Mouse (Mus musculus): ENCODE data around the gene Sdf4. TPM values are rescaled to one million over a fixed set of nuclear protein-coding genes. Genes with fewer than 3 reads are reported as not detected.

Gene Sdf4
- total RNA-seq, 2 experiments from 2014 or later, result 77.3 to 81.8 TPM

DNA sequence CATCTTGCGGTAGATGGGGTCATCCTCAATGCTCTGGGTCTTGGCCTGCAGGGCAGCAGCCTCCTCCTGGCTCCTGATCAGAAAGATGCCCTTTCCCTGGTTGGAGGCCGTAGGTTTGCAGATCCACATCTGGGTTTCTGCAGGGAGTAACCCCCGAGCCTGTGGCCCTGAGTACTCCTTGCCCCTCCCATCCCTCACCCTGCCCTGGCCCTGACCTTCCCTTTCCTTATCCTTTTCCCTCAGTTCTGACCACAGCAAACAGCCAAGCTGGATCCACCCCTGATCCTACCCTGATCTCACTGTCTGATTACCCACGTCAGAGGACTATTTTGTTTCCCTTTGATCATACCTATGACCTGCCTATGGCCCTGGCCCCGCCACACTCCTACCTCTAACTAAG lies 52.1 kb downstream of the Sdf4 start:
- no peak for DNase-seq (ENCODE audit: low spot score)
- intact Hi-C loops (cut with DNase I), result no loop called here

DNA sequence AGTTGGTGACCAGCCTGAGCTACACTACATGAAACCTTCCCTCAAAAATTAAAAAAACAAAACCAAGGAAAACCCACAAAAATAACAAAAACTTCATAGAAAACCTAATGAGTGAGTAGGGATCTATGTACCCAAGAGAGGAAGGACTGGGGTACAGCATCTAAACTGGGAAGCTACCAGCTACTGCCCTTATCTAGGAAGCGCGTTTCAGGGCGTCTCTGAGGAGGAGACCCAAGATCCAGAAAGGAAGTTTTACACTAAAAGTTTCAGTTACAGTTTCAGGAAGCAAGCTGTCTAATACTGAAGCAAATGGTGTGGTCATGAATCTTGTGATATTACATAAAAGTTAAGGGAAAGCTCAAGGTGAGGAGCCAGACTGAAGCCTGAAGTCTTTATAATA lies 57.1 kb downstream of the Sdf4 start:
- no peak for DNase-seq (ENCODE audit: low spot score)
- intact Hi-C loops (cut with DNase I), result no loop called here

DNA sequence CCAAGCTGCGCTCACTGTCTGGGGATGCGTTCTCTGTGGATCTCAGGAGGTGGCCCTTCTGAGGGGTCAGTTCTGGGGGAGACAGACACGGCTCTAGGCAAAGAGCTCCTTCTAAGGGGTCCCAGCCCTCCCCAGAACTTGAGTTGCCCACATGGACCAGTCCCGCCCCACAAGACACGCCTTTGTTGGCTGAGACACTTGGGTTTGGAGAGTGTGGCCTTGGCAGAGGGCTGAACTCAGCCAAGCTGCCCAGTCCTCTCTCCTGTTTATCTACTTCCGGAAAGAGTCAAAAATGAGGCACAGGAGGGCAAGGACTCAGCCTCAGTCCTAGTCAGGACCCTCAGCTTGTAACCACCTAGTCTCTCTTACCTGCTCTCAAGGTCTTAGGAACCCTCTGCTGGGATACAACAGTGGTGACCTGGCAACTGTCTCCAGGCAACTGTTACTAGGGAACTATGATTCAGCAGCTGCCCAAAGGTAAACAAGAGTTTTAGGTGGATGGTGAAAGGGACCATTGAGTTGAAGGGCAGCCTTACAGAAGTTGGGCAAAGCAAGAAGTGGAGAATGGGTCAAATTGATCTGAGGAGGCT lies 57.8 kb downstream of the Sdf4 start:
- intact Hi-C loops (cut with DNase I), result no loop called here
- DNase-seq (ENCODE audit: low spot score), result no peak

DNA sequence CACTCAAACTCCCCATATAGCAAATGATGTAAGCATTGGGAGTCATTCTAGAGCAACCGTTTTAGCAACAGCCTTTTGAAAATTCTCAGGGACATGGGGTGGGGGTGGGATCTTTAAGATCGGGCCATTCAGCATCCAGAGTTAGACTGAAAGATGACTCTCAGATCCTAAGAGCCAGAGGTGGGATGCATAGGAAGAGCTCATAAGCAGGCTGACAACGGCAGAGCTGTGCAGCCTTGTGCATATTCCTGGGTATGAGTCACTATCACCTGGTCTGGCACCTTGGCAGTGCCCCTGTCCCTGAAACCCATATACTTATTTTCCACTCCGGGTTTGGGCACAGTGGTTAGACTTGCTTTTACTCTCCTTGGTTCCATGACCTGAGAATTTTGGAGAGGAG lies 60.4 kb downstream of the Sdf4 start:
- intact Hi-C loops (cut with DNase I), result no loop called here
- no peak for DNase-seq (ENCODE audit: low spot score)

DNA sequence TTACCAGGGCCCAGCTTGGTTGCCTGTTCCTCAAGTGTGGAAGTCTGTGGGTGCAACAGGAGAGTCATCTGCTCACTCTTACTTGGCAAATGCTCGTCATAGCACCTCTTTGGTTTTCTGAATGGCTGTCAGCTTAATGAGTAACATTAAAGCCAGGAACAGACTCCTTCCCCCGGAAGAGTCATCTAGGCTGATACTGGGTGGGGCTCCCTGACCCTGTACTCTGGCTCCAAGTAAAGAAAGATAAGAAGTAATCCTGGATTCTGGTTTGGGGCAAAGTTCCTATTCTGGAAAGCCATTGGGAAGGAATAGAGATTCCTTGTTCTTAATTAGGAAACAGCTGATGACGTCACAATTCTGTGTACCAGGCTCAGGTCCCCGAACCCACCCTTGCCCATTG lies 61.5 kb downstream of the Sdf4 start:
- DNase-seq (ENCODE audit: low spot score), result no peak
- intact Hi-C loops (cut with DNase I), result no loop called here

DNA sequence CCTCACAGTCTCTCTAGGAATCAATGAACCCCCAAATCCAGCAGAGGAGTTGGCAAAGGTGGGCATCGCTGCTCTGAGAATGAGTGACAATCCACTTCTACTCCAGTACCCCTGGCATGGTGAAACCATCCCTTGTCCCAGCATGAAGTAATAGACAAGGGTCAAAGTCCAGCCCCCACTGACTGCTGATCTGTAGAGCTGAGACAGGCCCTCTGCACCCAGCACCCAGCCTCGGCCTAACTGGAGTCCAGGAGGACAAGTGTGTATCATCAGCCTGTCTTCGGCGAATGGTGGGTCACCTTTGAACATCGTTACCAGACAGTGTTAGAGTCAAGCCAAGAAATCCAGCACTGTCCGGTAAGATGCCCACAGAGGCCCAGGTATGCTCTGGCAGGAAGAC lies 61.9 kb downstream of the Sdf4 start:
- intact Hi-C loops (cut with DNase I), result no loop called here
- DNase-seq (ENCODE audit: low spot score), result no peak

DNA sequence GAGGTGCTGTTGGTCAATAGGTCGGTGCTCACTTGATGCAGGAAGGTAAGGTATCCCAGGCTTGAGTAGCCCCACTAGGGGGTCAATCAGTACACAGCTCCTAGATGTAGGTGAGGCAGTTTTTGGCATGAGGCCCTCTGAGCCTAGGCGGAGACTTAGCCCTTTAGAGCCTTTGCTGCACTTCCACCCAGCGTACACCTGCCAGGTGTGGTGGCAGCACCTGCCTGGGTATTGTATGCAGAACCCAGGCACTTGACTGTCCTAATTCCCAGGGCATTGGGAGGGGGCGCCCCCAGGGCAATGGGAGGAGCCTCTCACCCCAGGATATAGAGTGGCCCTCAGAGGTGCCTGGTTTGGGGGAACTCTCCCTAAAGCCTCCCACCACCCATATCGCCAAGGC lies 62.5 kb downstream of the Sdf4 start:
- intact Hi-C loops (cut with DNase I), result no loop called here
- no peak for DNase-seq (ENCODE audit: low spot score)

DNA sequence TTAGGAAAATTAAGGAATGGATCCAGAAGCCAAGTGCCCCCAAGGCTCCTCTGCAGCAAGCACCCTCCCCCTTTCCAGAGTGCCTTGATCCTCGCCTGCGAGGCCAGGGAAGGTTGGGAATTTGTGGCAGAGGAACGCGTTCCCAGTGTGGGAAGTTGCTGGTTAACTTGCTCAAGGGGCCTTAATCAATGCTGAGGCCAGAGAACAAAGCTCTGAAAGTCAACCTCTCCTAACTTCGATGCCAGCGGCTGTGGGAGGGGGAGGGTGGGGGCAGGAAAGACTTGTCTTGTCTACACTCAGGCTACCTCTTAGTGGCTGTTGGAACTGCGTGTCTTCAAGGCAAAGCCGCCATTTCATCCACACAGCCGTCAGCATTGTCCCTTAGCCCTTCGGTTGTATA lies 65.0 kb downstream of the Sdf4 start:
- DNase-seq (ENCODE audit: low spot score), result no peak
- intact Hi-C loops (cut with DNase I), result no loop called here

DNA sequence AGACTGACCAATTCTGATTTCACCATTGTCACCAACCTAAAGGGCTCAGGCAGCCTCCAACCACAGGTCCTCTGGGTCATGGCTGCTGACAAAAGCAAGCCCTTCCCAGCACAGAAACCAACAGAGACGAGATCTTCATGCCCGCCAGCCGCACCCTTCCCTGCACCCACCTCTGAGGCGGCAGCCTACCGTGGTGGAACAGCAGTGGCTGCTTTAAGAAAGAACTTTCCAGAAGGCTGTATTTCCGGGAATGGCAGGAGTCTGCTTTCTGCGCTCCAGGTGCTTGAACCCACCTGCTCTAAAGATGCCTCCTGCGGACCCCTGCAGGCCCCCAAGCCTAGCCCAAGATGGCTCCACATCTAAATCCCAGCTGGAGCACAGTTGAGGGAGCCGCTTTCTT lies 66.2 kb downstream of the Sdf4 start:
- no peak for DNase-seq (ENCODE audit: low spot score)
- intact Hi-C loops (cut with DNase I), result no loop called here

DNA sequence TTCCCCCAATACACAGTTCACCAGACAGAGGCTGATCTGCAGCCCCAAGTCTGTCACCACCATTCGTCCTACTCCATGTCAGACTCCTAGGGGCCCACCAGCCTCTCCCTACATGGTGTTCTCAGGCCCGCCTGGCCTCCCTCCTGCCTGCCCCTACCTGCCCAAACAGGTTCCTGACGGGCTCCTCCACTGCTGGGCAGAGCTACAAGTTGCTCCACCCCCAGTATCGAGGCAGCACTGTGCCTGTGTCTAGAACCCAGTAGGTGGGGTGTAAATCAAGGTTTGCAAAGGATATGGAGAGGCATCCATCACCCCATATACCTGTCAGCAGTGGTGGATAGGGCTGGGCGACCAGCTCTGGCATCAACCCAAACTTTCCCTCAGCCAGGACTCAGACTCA lies 66.6 kb downstream of the Sdf4 start, which contains the start of gene Ttll10:
TSS of gene Ttll10 (minus strand) at position 154 of the 400 bp plus-strand sequence.
- no peak for DNase-seq (ENCODE audit: low spot score)
- intact Hi-C loops (cut with DNase I), result no loop called here

DNA sequence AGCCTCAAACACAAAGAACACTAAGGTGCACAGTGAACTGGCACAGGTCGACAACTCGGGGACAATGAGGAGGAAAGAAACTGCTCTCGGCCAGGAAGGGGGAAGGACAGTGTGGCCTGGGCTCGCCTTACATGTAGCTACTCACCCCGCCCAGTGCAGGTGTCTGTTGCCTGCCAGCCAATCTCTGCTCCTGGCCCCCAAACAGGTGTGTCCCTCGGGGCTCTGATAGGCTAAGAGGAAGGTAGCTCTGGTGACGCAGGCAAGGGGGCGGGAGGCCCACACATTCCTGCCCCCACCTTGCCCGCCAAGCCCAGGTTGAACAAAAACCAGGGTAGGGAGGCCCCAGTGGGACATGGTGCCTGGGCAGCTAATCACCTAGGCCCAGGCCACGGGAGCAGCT lies 67.0 kb downstream of the Sdf4 start:
- DNase-seq (ENCODE audit: low spot score), result no peak
- intact Hi-C loops (cut with DNase I), result no loop called here

Small RNA genes within 50 kb of the gene (microRNA-seq; reads per million reads assigned to microRNA genes)
- 1.4 reads per million for gene Mir200a
- gene Mir200b, result 12.2 reads per million, percentile 28 among the genes with 10 or more reads in this experiment
- gene Mir429, result 20.3 reads per million, percentile 36 among the genes with 10 or more reads in this experiment

Other genes starting within 250 kb of the Sdf4 start
- 10 to 100 TPM; 49.6 to 50.3 TPM for gene Atad3a, start 231.8 kb upstream of the Sdf4 start, total RNA-seq (2021)
- 1 to 10 TPM; 7.9 to 9.4 TPM for gene Vwa1, start 218.2 kb upstream of the Sdf4 start, total RNA-seq (2021)
- gene Tmem88b, start 207.0 kb upstream of the Sdf4 start, total RNA-seq (2021), result under 1 TPM; 0.75 to 0.84 TPM
- not detected for gene Ankrd65, start 202.4 kb upstream of the Sdf4 start, total RNA-seq (2021)
- 10 to 100 TPM; 75.0 to 78.0 TPM for gene Mrpl20, start 190.0 kb upstream of the Sdf4 start, total RNA-seq (2021)
- 10 to 100 TPM; 35.6 to 37.8 TPM for gene Ccnl2, start 180.4 kb upstream of the Sdf4 start, total RNA-seq (2021)
- gene Aurkaip1, start 161.6 kb upstream of the Sdf4 start, total RNA-seq (2021), result 100 to 1,000 TPM; 108 to 109 TPM
- gene Mxra8, start 153.2 kb upstream of the Sdf4 start, total RNA-seq (2021), result 10 to 100 TPM; 30.5 to 33.0 TPM
- gene Dvl1, start 145.5 kb upstream of the Sdf4 start, total RNA-seq (2021), result 10 to 100 TPM; 43.3 to 44.3 TPM
- gene Tas1r3, start 129.5 kb upstream of the Sdf4 start, total RNA-seq (2021), result under 1 TPM; 0.14 to 0.26 TPM
- gene Cptp, start 123.4 kb upstream of the Sdf4 start, total RNA-seq (2021), result 10 to 100 TPM in 1 of 2 experiments, 1 to 10 TPM in 1; 8.1 to 10.5 TPM
- gene Ints11, start 123.3 kb upstream of the Sdf4 start, total RNA-seq (2021), result 10 to 100 TPM; 15.9 to 17.5 TPM
- gene Pusl1, start 101.1 kb upstream of the Sdf4 start, total RNA-seq (2021), result 10 to 100 TPM; 12.8 to 13.8 TPM
- gene Acap3, start 101.0 kb upstream of the Sdf4 start, total RNA-seq (2021), result 10 to 100 TPM; 11.7 to 18.0 TPM
- 10 to 100 TPM; 50.7 to 60.2 TPM for gene Ube2j2, start 49.0 kb upstream of the Sdf4 start, total RNA-seq (2021)
- 10 to 100 TPM; 13.3 to 14.6 TPM for gene C1qtnf12, start 30.6 kb upstream of the Sdf4 start, total RNA-seq (2021)
- 1 to 10 TPM; 2.4 to 2.7 TPM for gene B3galt6, start 223 bp upstream of the Sdf4 start, total RNA-seq (2021)
- gene Tnfrsf4, start 21.0 kb downstream of the Sdf4 start, total RNA-seq (2021), result under 1 TPM in 1 of 2 experiments, not detected in 1; 0.23 TPM
- gene Tnfrsf18, start 33.3 kb downstream of the Sdf4 start, total RNA-seq (2021), result under 1 TPM in 1 of 2 experiments, not detected in 1; 0.34 TPM
- gene Ttll10, start 66.5 kb downstream of the Sdf4 start, total RNA-seq (2021), result not detected
- gene 9430015G10Rik, start 117.1 kb downstream of the Sdf4 start, total RNA-seq (2021), result 1 to 10 TPM; 3.3 to 3.6 TPM
- gene Rnf223, start 137.6 kb downstream of the Sdf4 start, total RNA-seq (2021), result under 1 TPM in 1 of 2 experiments, not detected in 1; 0.10 TPM
- gene Agrn, start 204.6 kb downstream of the Sdf4 start, total RNA-seq (2021), result 10 to 100 TPM; 35.3 to 40.4 TPM
- gene Isg15, start 207.9 kb downstream of the Sdf4 start, total RNA-seq (2021), result 1 to 10 TPM; 3.2 to 4.5 TPM
- 1 to 10 TPM; 6.3 to 6.9 TPM for gene AW011738, start 210.4 kb downstream of the Sdf4 start, total RNA-seq (2021)
- 100 to 1,000 TPM; 227 to 246 TPM for gene Perm1, start 223.0 kb downstream of the Sdf4 start, total RNA-seq (2021)
- gene Plekhn1, start 242.0 kb downstream of the Sdf4 start, total RNA-seq (2021), result 10 to 100 TPM; 10.5 to 10.6 TPM
- gene Noc2l, start 243.1 kb downstream of the Sdf4 start, total RNA-seq (2021), result 10 to 100 TPM; 22.6 to 22.9 TPM

All from heart, postnatal 25 days (tissue).